Mouse (Mus musculus) lung, adult 2 months (tissue): Measurements from ENCODE around the gene Akr1b3.

Experiments
- CTCF ChIP-seq: fragments of 200-500 bp; IDR thresholded peaks from 2 replicates; pipeline ENCODE4 v1.5.1; 2011; ENCODE audit warnings: mild to moderate bottlenecking, low read length, control low read depth; ENCODE audit not compliant: insufficient read depth
- POLR2A ChIP-seq: fragments of 200-500 bp; IDR thresholded peaks from 2 replicates; pipeline ENCODE4 v1.6.1; 2011; ENCODE audit warnings: low read depth, mild to moderate bottlenecking, control low read depth, low read length, borderline replicate concordance; ENCODE audit errors: extremely low read depth

DNA sequence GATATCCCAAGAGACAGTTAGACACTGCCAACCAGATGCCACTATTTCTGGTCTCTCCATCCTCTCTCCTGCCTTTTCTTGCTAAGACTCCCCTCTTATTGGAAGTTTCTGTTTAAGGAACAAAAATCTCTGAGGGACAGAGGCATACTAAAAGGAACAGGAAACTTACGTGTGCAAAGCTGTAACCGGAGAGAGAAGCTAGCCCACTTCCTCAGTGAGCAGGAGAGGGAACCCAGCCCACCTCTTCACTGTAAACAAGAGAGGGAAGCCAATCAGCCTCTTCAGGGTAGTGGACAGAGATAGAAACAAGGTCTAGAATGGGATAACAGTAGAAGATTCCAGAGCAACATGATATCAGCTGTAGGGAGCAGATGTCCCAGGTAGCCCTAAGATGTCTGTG is 44.2 kb downstream of the Akr1b3 start:
- TF ChIP-seq CTCF: no peak
- TF ChIP-seq POLR2A: no peak
